Mouse (Mus musculus) lung, embryonic 14.5 days (tissue): ENCODE measurements at regions not wholly inside any gene's neighbourhood (a gene's known extent, or its start where the extent isn't known, plus 50 kb on each side); places are given as distances from the start of the nearest gene placed in this dataset.

Experiments
- ATAC-seq: fragments of 200-750 bp; cut with Nextera tagmentation; 2 replicates; pipeline ENCODE4 v1.8.0; 2017; ENCODE audit warnings: mild to moderate bottlenecking, moderate TSS enrichment, moderate library complexity; ENCODE audit not compliant: insufficient read depth
- DNase-seq: peaks from one replicate; pipeline ENCODE4 v3.0.0-alpha.2; 2015
- H3K27ac ChIP-seq: fragments of 300-500 bp; sonication (generic); 2 replicates; pipeline ENCODE4 v1.5.1; 2014; ENCODE audit warnings: low read depth, mild to moderate bottlenecking, moderate library complexity
- H3K27me3 ChIP-seq: fragments of 300-500 bp; sonication (generic); 2 replicates; pipeline ENCODE4 v1.6.1; 2014; ENCODE audit warnings: low read length, control low read depth; ENCODE audit not compliant: insufficient read depth
- H3K36me3 ChIP-seq: fragments of 300-500 bp; sonication (generic); 2 replicates; pipeline ENCODE4 v1.6.1; 2014; ENCODE audit warnings: control low read depth; ENCODE audit not compliant: insufficient read depth
- H3K4me1 ChIP-seq: fragments of 300-500 bp; sonication (generic); 2 replicates; pipeline ENCODE4 v1.6.1; 2014; ENCODE audit warnings: antibody characterized with exemption, control low read depth; ENCODE audit not compliant: insufficient read depth
- H3K4me2 ChIP-seq: fragments of 300-500 bp; sonication (generic); 2 replicates; pipeline ENCODE4 v1.6.1; 2014; ENCODE audit warnings: mild to moderate bottlenecking
- H3K4me3 ChIP-seq: fragments of 300-500 bp; sonication (generic); 2 replicates; pipeline ENCODE4 v1.5.1; 2014; ENCODE audit warnings: low read depth, low read length
- H3K9ac ChIP-seq: fragments of 300-500 bp; sonication (generic); 2 replicates; pipeline ENCODE4 v1.6.1; 2014
- H3K9me3 ChIP-seq: fragments of 300-500 bp; sonication (generic); 2 replicates; pipeline ENCODE4 v1.6.1; 2016; ENCODE audit warnings: low read depth, low read length, control low read depth
- CTCF ChIP-seq: IDR thresholded peaks from 2 replicates; pipeline ENCODE4 v1.5.1; 2016; ENCODE audit warnings: antibody characterized with exemption, low read depth
- WGBS: fragments of 180-500 bp; shearing (Covaris S2); extraction: QIAGEN DNeasy Blood & Tissue Kit; methylation state at CpG from one replicate; pipeline ENCODE4 v1.1.7; 2014; 5-methylcytosine and 5-hydroxymethylcytosine counted together

GRCm38 (mm10) chr13:44622661-44623355 lies 106.5 kb upstream of the Jarid2 start:
- ATAC-seq (peak; percentile 49; the same call in 1 of the 2 replicates), DNase-seq (peak; percentile 42)
- Histone ChIP-seq H3K27ac (peak overlapping the region; percentile 42; the same call in 1 of the 2 replicates), H3K4me3 (no peak overlapping the region), H3K9me3 (no peaks in the 10 kb centered on the region), H3K4me1 (no peaks in the 10 kb centered on the region), H3K27me3 (no peaks in the 10 kb centered on the region), H3K36me3 (no peaks in the 10 kb centered on the region), H3K4me2 (no peak overlapping the region), H3K9ac (no peak overlapping the region)
- WGBS: 33% methylated on average over 12 of the region's 12 CpGs
- no peak for TF ChIP-seq CTCF

- Histone ChIP-seq H3K27me3 (no peaks in the 10 kb centered on the region), H3K9ac (no peak overlapping the region; the same call in 1 of the 2 replicates), H3K4me3 (no peak overlapping the region)
Observed at GRCm38 (mm10) chr13:44624716-44625115, 104.6 kb upstream of the Jarid2 start.

GRCm38 (mm10) chr13:44625792-44626191 lies 103.5 kb upstream of the Jarid2 start:
- H3K9me3 ChIP-seq: no peaks in the 10 kb centered on the region
- no peak overlapping the region for H3K27ac ChIP-seq
- 58% methylated on average over 7 of the region's 7 CpGs for WGBS
- no peaks in the 10 kb centered on the region for H3K36me3 ChIP-seq
- no peak for TF ChIP-seq CTCF
- no peak overlapping the region for H3K4me3 ChIP-seq
- DNase-seq (no peak), ATAC-seq (no peak)
- peaks cover 4% of the 10 kb centered on the region; the same call in 1 of the 2 replicates for H3K4me1 ChIP-seq
- no peak overlapping the region for H3K4me2 ChIP-seq
- no peak overlapping the region for H3K9ac ChIP-seq
- H3K27me3 ChIP-seq: no peaks in the 10 kb centered on the region

More at GRCm38 (mm10) chr13:44624716-44625115, 104.6 kb upstream of the Jarid2 start:
- Histone ChIP-seq H3K36me3 (no peaks in the 10 kb centered on the region), H3K4me2 (no peak overlapping the region), H3K9me3 (no peaks in the 10 kb centered on the region), H3K27ac (no peak overlapping the region), H3K4me1 (no peaks in the 10 kb centered on the region)
- TF ChIP-seq CTCF: no peak
- 55% methylated on average over 13 of the region's 13 CpGs for WGBS
- peak; percentile 5 for DNase-seq
- no peak for ATAC-seq

- TF ChIP-seq CTCF: no peak
- Histone ChIP-seq H3K4me3 (no peak overlapping the region), H3K27ac (no peak overlapping the region), H3K9ac (no peak overlapping the region), H3K27me3 (no peaks in the 10 kb centered on the region), H3K9me3 (no peaks in the 10 kb centered on the region), H3K4me1 (peaks cover 4% of the 10 kb centered on the region; the same call in 1 of the 2 replicates), H3K36me3 (no peaks in the 10 kb centered on the region), H3K4me2 (no peak overlapping the region)
- ATAC-seq (peak; percentile 42; the same call in 1 of the 2 replicates), DNase-seq (peak; percentile 48)
- WGBS: 18% methylated on average over 11 of the region's 11 CpGs
Observed at GRCm38 (mm10) chr13:44626806-44627205, 102.5 kb upstream of the Jarid2 start.

GRCm38 (mm10) chr13:44630061-44630460 lies 99.2 kb upstream of the Jarid2 start:
- Histone ChIP-seq H3K4me2 (no peak overlapping the region), H3K9ac (no peak overlapping the region), H3K27ac (peak overlapping the region; percentile 18; the same call in 1 of the 2 replicates), H3K9me3 (0 out of 2 replicates have a peak, but pooled peaks cover 4% of the 10 kb centered on the region), H3K4me3 (no peak overlapping the region), H3K36me3 (no peaks in the 10 kb centered on the region), H3K27me3 (no peaks in the 10 kb centered on the region), H3K4me1 (peaks cover 10% of the 10 kb centered on the region)
- 30% methylated on average over 6 of the region's 6 CpGs for WGBS
- ATAC-seq (peak; percentile 35; the same call in 1 of the 2 replicates), DNase-seq (peak; percentile 41)
- TF ChIP-seq CTCF: no peak

GRCm38 (mm10) chr13:44634616-44635015 lies 94.7 kb upstream of the Jarid2 start:
- H3K4me2 ChIP-seq: peak overlapping the region; percentile 51
- H3K36me3 ChIP-seq: no peaks in the 10 kb centered on the region
- TF ChIP-seq CTCF: no peak
- WGBS: 6% methylated on average over 11 of the region's 11 CpGs
- no peaks in the 10 kb centered on the region for H3K27me3 ChIP-seq
- H3K9me3 ChIP-seq: 0 out of 2 replicates have a peak, but pooled peaks cover 4% of the 10 kb centered on the region
- ATAC-seq (no peak), DNase-seq (peak; percentile 44)
- no peak overlapping the region for H3K27ac ChIP-seq
- peaks cover 25% of the 10 kb centered on the region for H3K4me1 ChIP-seq
- H3K4me3 ChIP-seq: no peak overlapping the region
- no peak overlapping the region for H3K9ac ChIP-seq

GRCm38 (mm10) chr13:44635221-44636007 lies 93.9 kb upstream of the Jarid2 start:
- H3K9me3 ChIP-seq: 0 out of 2 replicates have a peak, but pooled peaks cover 4% of the 10 kb centered on the region
- ATAC-seq (peak; percentile 57; the same call in 1 of the 2 replicates), DNase-seq (peak; percentile 56)
- no peak overlapping the region for H3K4me3 ChIP-seq
- peak overlapping the region; percentile 51 for H3K4me2 ChIP-seq
- no peak overlapping the region for H3K9ac ChIP-seq
- no peaks in the 10 kb centered on the region for H3K36me3 ChIP-seq
- H3K4me1 ChIP-seq: peaks cover 21% of the 10 kb centered on the region
- no peaks in the 10 kb centered on the region for H3K27me3 ChIP-seq
- TF ChIP-seq CTCF: no peak
- WGBS: 6% methylated on average over 11 of the region's 12 CpGs
- H3K27ac ChIP-seq: 0 out of 2 replicates have a peak overlapping the region, but pooled peaks have one; percentile 42
